Mouse (Mus musculus) hindbrain, embryonic 13.5 days (tissue): Measurements from ENCODE around the gene Gpr25. TPM values are rescaled to one million over a fixed set of nuclear protein-coding genes. Genes with fewer than 3 reads are reported as not detected.
A peak's percentile ranks its signal among the peaks of the same experiment; 100 is the strongest.

Experiments
- ATAC-seq: fragments of 200-750 bp; cut with Nextera tagmentation; 2 replicates; pipeline ENCODE4 v1.8.0; 2017; ENCODE audit warnings: moderate TSS enrichment; ENCODE audit not compliant: low FRiP score
- H3K27ac ChIP-seq: fragments of 300-500 bp; sonication (generic); 2 replicates; pipeline ENCODE4 v1.5.1; 2015; ENCODE audit warnings: inconsistent platforms, mild to moderate bottlenecking, moderate library complexity
- H3K27me3 ChIP-seq: fragments of 300-500 bp; sonication (generic); 2 replicates; pipeline ENCODE4 v1.6.1; 2015; ENCODE audit warnings: mild to moderate bottlenecking, inconsistent platforms
- H3K36me3 ChIP-seq: fragments of 300-500 bp; sonication (generic); 2 replicates; pipeline ENCODE4 v1.6.1; 2015; ENCODE audit warnings: mild to moderate bottlenecking, inconsistent platforms
- H3K4me1 ChIP-seq: fragments of 300-500 bp; sonication (generic); replicated peaks from 2 replicates; pipeline ENCODE4 v1.6.1; 2015; ENCODE audit warnings: inconsistent platforms
- H3K4me2 ChIP-seq: fragments of 300-500 bp; sonication (generic); 2 replicates; pipeline ENCODE4 v1.6.1; 2015; ENCODE audit warnings: inconsistent platforms, mild to moderate bottlenecking, moderate library complexity
- H3K4me3 ChIP-seq: fragments of 300-500 bp; sonication (generic); 2 replicates; pipeline ENCODE4 v1.5.1; 2015; ENCODE audit warnings: mild to moderate bottlenecking, inconsistent platforms
- H3K9ac ChIP-seq: fragments of 300-500 bp; sonication (generic); 2 replicates; pipeline ENCODE4 v1.6.1; 2015; ENCODE audit warnings: mild to moderate bottlenecking, inconsistent platforms
- H3K9me3 ChIP-seq: fragments of 300-500 bp; sonication (generic); 2 replicates; pipeline ENCODE4 v1.6.1; 2016; ENCODE audit warnings: inconsistent platforms
- WGBS: fragments of 180-500 bp; shearing (Covaris S2); methylation state at CpG from one replicate; pipeline ENCODE4 v1.1.7; 2015; 5-methylcytosine and 5-hydroxymethylcytosine counted together
- polyA plus RNA-seq: library from polyadenylated mRNA; unstranded; fragments of >200 nt; fragmentation: Nextera tagmentation; extraction: Ambion mirVana; gene quantifications from 2 replicates; pipeline ENCODE4 v1.2.1, GENCODE M21; 2015

Gpr25 gene
- polyA plus RNA-seq, 1 experiment from 2014 or later = 0.16 TPM

- H3K9me3 ChIP-seq = no peaks in the 10 kb centered on the region
- no peaks in the 10 kb centered on the region for H3K36me3 ChIP-seq
- no peak overlapping the region for H3K9ac ChIP-seq
- ATAC-seq = no peak
- H3K27ac ChIP-seq = no peak overlapping the region
- H3K4me2 ChIP-seq = no peak overlapping the region
- H3K27me3 ChIP-seq = peaks cover 40% of the 10 kb centered on the region
- H3K4me1 ChIP-seq = peaks cover 15% of the 10 kb centered on the region
- no peak overlapping the region for H3K4me3 ChIP-seq
- WGBS = 35% methylated on average over 6 of the region's 6 CpGs
Measured at GRCm38 (mm10) chr1:136255174-136255573, 5.5 kb downstream of the Gpr25 start.

- H3K9ac ChIP-seq = no peak overlapping the region
- no peaks in the 10 kb centered on the region for H3K36me3 ChIP-seq
- no peak overlapping the region for H3K4me2 ChIP-seq
- peaks cover 34% of the 10 kb centered on the region for H3K27me3 ChIP-seq
- 88% methylated on average over 10 of the region's 10 CpGs for WGBS
- no peak overlapping the region for H3K27ac ChIP-seq
- peaks cover 12% of the 10 kb centered on the region for H3K4me1 ChIP-seq
- no peak overlapping the region for H3K4me3 ChIP-seq
- H3K9me3 ChIP-seq = no peaks in the 10 kb centered on the region
- ATAC-seq = no peak
Measured at GRCm38 (mm10) chr1:136254503-136255065, 6.1 kb downstream of the Gpr25 start.

- Histone ChIP-seq H3K4me1 (peaks cover 10% of the 10 kb centered on the region; the same call in 1 of the 2 replicates), H3K9ac (no peak overlapping the region), H3K27ac (no peak overlapping the region), H3K36me3 (no peaks in the 10 kb centered on the region), H3K4me2 (no peak overlapping the region), H3K4me3 (no peak overlapping the region), H3K9me3 (no peaks in the 10 kb centered on the region), H3K27me3 (peaks cover 23% of the 10 kb centered on the region)
- no peak for ATAC-seq
- 26% methylated on average over 2 of the region's 2 CpGs for WGBS
Measured at GRCm38 (mm10) chr1:136253472-136253871, 7.2 kb downstream of the Gpr25 start.

GRCm38 (mm10) chr1:136249662-136250061, 11.0 kb downstream of the Gpr25 start:
- 57% methylated on average over 5 of the region's 5 CpGs for WGBS
- no peak overlapping the region for H3K9ac ChIP-seq
- H3K27ac ChIP-seq = no peak overlapping the region

GRCm38 (mm10) chr1:136247393-136247792, 13.3 kb downstream of the Gpr25 start:
- ATAC-seq = no peak
- 0 out of 2 replicates have a peak, but pooled peaks cover 4% of the 10 kb centered on the region for H3K4me1 ChIP-seq
- 96% methylated on average over 5 of the region's 5 CpGs for WGBS
- H3K4me2 ChIP-seq = no peak overlapping the region
- no peaks in the 10 kb centered on the region for H3K9me3 ChIP-seq
- H3K27me3 ChIP-seq = no peaks in the 10 kb centered on the region
- H3K9ac ChIP-seq = no peak overlapping the region
- H3K27ac ChIP-seq = no peak overlapping the region
- no peak overlapping the region for H3K4me3 ChIP-seq
- no peaks in the 10 kb centered on the region for H3K36me3 ChIP-seq

More at GRCm38 (mm10) chr1:136249662-136250061, 11.0 kb downstream of the Gpr25 start:
- Histone ChIP-seq H3K4me1 (0 out of 2 replicates have a peak, but pooled peaks cover 4% of the 10 kb centered on the region), H3K36me3 (no peaks in the 10 kb centered on the region), H3K4me3 (no peak overlapping the region), H3K27me3 (0 out of 2 replicates have a peak, but pooled peaks cover 3% of the 10 kb centered on the region), H3K9me3 (no peaks in the 10 kb centered on the region), H3K4me2 (no peak overlapping the region)
- ATAC-seq = no peak

- 95% methylated on average over 4 of the region's 5 CpGs for WGBS
- H3K4me2 ChIP-seq = no peak overlapping the region
- no peaks in the 10 kb centered on the region for H3K9me3 ChIP-seq
- 0 out of 2 replicates have a peak, but pooled peaks cover under 1% of the 10 kb centered on the region for H3K4me1 ChIP-seq
- H3K9ac ChIP-seq = no peak overlapping the region
- no peak overlapping the region for H3K27ac ChIP-seq
- H3K4me3 ChIP-seq = no peak overlapping the region
- no peaks in the 10 kb centered on the region for H3K36me3 ChIP-seq
- no peak for ATAC-seq
- H3K27me3 ChIP-seq = no peaks in the 10 kb centered on the region
Measured at GRCm38 (mm10) chr1:136244469-136244868, 16.2 kb downstream of the Gpr25 start.

- no peak for ATAC-seq
Measured at GRCm38 (mm10) chr1:136241801-136242200, 18.9 kb downstream of the Gpr25 start.

GRCm38 (mm10) chr1:136238495-136238894, 22.2 kb downstream of the Gpr25 start:
- 91% methylated on average over 4 of the region's 4 CpGs for WGBS
- no peak overlapping the region for H3K9ac ChIP-seq
- H3K4me1 ChIP-seq = peaks cover 7% of the 10 kb centered on the region
- H3K36me3 ChIP-seq = no peaks in the 10 kb centered on the region
- H3K4me2 ChIP-seq = no peak overlapping the region
- H3K4me3 ChIP-seq = no peak overlapping the region
- H3K9me3 ChIP-seq = no peaks in the 10 kb centered on the region
- no peak for ATAC-seq
- 0 out of 2 replicates have a peak, but pooled peaks cover 1% of the 10 kb centered on the region for H3K27me3 ChIP-seq
- no peak overlapping the region for H3K27ac ChIP-seq

More at GRCm38 (mm10) chr1:136241801-136242200, 18.9 kb downstream of the Gpr25 start:
- H3K4me2 ChIP-seq = no peak overlapping the region
- H3K4me3 ChIP-seq = no peak overlapping the region
- no peaks in the 10 kb centered on the region for H3K36me3 ChIP-seq
- no peaks in the 10 kb centered on the region for H3K9me3 ChIP-seq
- 92% methylated on average over 7 of the region's 7 CpGs for WGBS
- no peak overlapping the region for H3K9ac ChIP-seq
- H3K4me1 ChIP-seq = no peaks in the 10 kb centered on the region
- H3K27ac ChIP-seq = no peak overlapping the region
- H3K27me3 ChIP-seq = no peaks in the 10 kb centered on the region

GRCm38 (mm10) chr1:136234595-136235092, 26.0 kb downstream of the Gpr25 start:
- ATAC-seq = peak; percentile 16; the same call in 1 of the 2 replicates

GRCm38 (mm10) chr1:136233892-136234594, 26.6 kb downstream of the Gpr25 start, which contains the start of gene Inava:
TSS of gene Inava (minus strand) at chr1:136234264.
- peak within 1 kb of the TSS; percentile 35; the same call in 1 of the 2 replicates for H3K27ac ChIP-seq
- H3K4me2 ChIP-seq = peak within 1 kb of the TSS; percentile 80
- H3K9me3 ChIP-seq = no peaks in the 10 kb centered on the region
- 0 out of 2 replicates have a peak, but pooled peaks cover 16% of the 10 kb centered on the region for H3K27me3 ChIP-seq
- 1% methylated on average over 46 of the region's 51 CpGs for WGBS
- H3K9ac ChIP-seq = peak within 1 kb of the TSS; percentile 66
- no peaks in the 10 kb centered on the region for H3K36me3 ChIP-seq
- peak within 1 kb of the TSS; percentile 51 for H3K4me3 ChIP-seq
- ATAC-seq = peak; percentile 72
- peaks cover 52% of the 10 kb centered on the region for H3K4me1 ChIP-seq

More at GRCm38 (mm10) chr1:136234595-136235092, 26.0 kb downstream of the Gpr25 start:
- Histone ChIP-seq H3K27ac (no peak overlapping the region), H3K4me1 (peaks cover 46% of the 10 kb centered on the region), H3K4me2 (peak overlapping the region; percentile 80), H3K36me3 (no peaks in the 10 kb centered on the region), H3K9me3 (no peaks in the 10 kb centered on the region), H3K9ac (peak overlapping the region; percentile 66), H3K4me3 (peak overlapping the region; percentile 51), H3K27me3 (0 out of 2 replicates have a peak, but pooled peaks cover 16% of the 10 kb centered on the region)
- WGBS = under 1% methylated on average over 9 of the region's 9 CpGs

GRCm38 (mm10) chr1:136232986-136233790, 27.5 kb downstream of the Gpr25 start:
- H3K27me3 ChIP-seq = 0 out of 2 replicates have a peak, but pooled peaks cover 16% of the 10 kb centered on the region
- peaks cover 60% of the 10 kb centered on the region for H3K4me1 ChIP-seq
- H3K9me3 ChIP-seq = no peaks in the 10 kb centered on the region
- peak overlapping the region; percentile 66 for H3K9ac ChIP-seq
- no peaks in the 10 kb centered on the region for H3K36me3 ChIP-seq
- peak overlapping the region; percentile 51 for H3K4me3 ChIP-seq
- peak overlapping the region; percentile 80 for H3K4me2 ChIP-seq
- no peak for ATAC-seq
- WGBS = under 1% methylated on average over 22 of the region's 23 CpGs
- H3K27ac ChIP-seq = 0 out of 2 replicates have a peak overlapping the region, but pooled peaks have one; percentile 35
